Mouse (Mus musculus) C2C12 (cell line): Measurements from ENCODE around the gene Mllt3. TPM values are rescaled to one million over a fixed set of nuclear protein-coding genes. Genes with fewer than 3 reads are reported as not detected.
"Not testable (repeated sequence)": the region's sequence is repeated elsewhere in the genome, so short reads cannot be mapped to it uniquely, and the experiment has no call there.

Experiments
- H3K27me3 ChIP-seq: one replicate; pipeline ENCODE4 v1.6.1; 2011; ENCODE audit not compliant: control insufficient read depth, insufficient read depth, insufficient read length
- H3K36me3 ChIP-seq: one replicate; pipeline ENCODE4 v1.6.1; 2011; ENCODE audit not compliant: control insufficient read depth, insufficient read depth
- H3K4me3 ChIP-seq: one replicate; pipeline ENCODE4 v1.5.1; 2011; ENCODE audit warnings: mild to moderate bottlenecking, control low read depth; ENCODE audit not compliant: poor library complexity, insufficient read depth, severe bottlenecking
- H3K79me2 ChIP-seq: one replicate; pipeline ENCODE4 v1.6.1; 2011; ENCODE audit not compliant: control insufficient read depth, insufficient read depth
- H3K79me3 ChIP-seq: one replicate; pipeline ENCODE4 v1.6.1; 2011; ENCODE audit warnings: low read depth, control low read depth
- H3ac ChIP-seq: one replicate; pipeline ENCODE3; 2011; ENCODE audit warnings: low read depth; ENCODE audit not compliant: control insufficient read depth, insufficient read length
- CEBPB ChIP-seq: IDR thresholded peaks from one replicate; pipeline ENCODE4 v1.6.1; 2011; ENCODE audit warnings: low read depth, mild to moderate bottlenecking, control low read depth, moderate library complexity
- CTCF ChIP-seq: IDR thresholded peaks from one replicate; pipeline ENCODE4 v1.5.1; 2011; ENCODE audit not compliant: control insufficient read depth, insufficient read depth, insufficient read length
- FOSL1 ChIP-seq: IDR thresholded peaks from one replicate; pipeline ENCODE4 v1.8.0; 2011; ENCODE audit warnings: mild to moderate bottlenecking, low read length; ENCODE audit not compliant: poor library complexity, insufficient read depth, severe bottlenecking
- MAX ChIP-seq: IDR thresholded peaks from one replicate; pipeline ENCODE4 v1.6.1; 2011; ENCODE audit warnings: mild to moderate bottlenecking, control low read depth
- MYOD1 ChIP-seq: IDR thresholded peaks from one replicate; pipeline ENCODE4 v1.6.1; 2011; ENCODE audit warnings: low read depth; ENCODE audit not compliant: control insufficient read depth, insufficient read length
- MYOG ChIP-seq: IDR thresholded peaks from one replicate; pipeline ENCODE4 v1.6.1; 2011; ENCODE audit not compliant: control insufficient read depth, insufficient read length; ENCODE audit errors: extremely low read depth
- USF1 ChIP-seq: IDR thresholded peaks from one replicate; pipeline ENCODE4 v1.6.1; 2011; ENCODE audit warnings: low read depth, mild to moderate bottlenecking, control low read depth, moderate library complexity
- polyA plus RNA-seq: library from polyadenylated mRNA; unstranded; fragments of >200 nt; fragmentation: generic; extraction: Trizol; gene quantifications from one replicate; pipeline ENCODE4 v1.2.1, GENCODE M21; 2012; ENCODE audit warnings: missing spikeins

Mllt3 gene
- polyA plus RNA-seq, 1 experiment, result 8.1 TPM

- Histone ChIP-seq H3ac (peak overlapping the region; percentile 6), H3K79me3 (peaks cover 6% of the 10 kb centered on the region), H3K4me3 (no peak overlapping the region), H3K36me3 (no peaks in the 10 kb centered on the region), H3K79me2 (peaks cover 24% of the 10 kb centered on the region), H3K27me3 (no peaks in the 10 kb centered on the region)
- TF ChIP-seq FOSL1 (no peak), MYOG (no peak), MAX (peak; percentile 36), USF1 (peak; percentile 20)
Measured at GRCm38 (mm10) chr4:87985281-87985680, 47.9 kb downstream of the Mllt3 start.

- peaks cover 11% of the 10 kb centered on the region for H3K79me3 ChIP-seq
Measured at GRCm38 (mm10) chr4:87984589-87984988, 48.6 kb downstream of the Mllt3 start.

GRCm38 (mm10) chr4:87984091-87984490, 49.1 kb downstream of the Mllt3 start:
- Histone ChIP-seq H3K79me2 (peaks cover 28% of the 10 kb centered on the region), H3K4me3 (no peak overlapping the region), H3ac (no peak overlapping the region), H3K36me3 (no peaks in the 10 kb centered on the region), H3K27me3 (no peaks in the 10 kb centered on the region), H3K79me3 (peaks cover 11% of the 10 kb centered on the region)
- TF ChIP-seq MYOD1 (no peak), FOSL1 (no peak), MAX (no peak), USF1 (no peak), CTCF (no peak)

More at GRCm38 (mm10) chr4:87984589-87984988, 48.6 kb downstream of the Mllt3 start:
- Histone ChIP-seq H3K36me3 (no peaks in the 10 kb centered on the region), H3ac (no peak overlapping the region), H3K27me3 (no peaks in the 10 kb centered on the region), H3K79me2 (peaks cover 28% of the 10 kb centered on the region), H3K4me3 (no peak overlapping the region)
- TF ChIP-seq FOSL1 (peak; percentile 21), MAX (no peak)

- Histone ChIP-seq H3K27me3 (no peaks in the 10 kb centered on the region), H3K4me3 (no peak overlapping the region), H3K79me2 (peaks cover 37% of the 10 kb centered on the region), H3K36me3 (no peaks in the 10 kb centered on the region), H3ac (no peak overlapping the region), H3K79me3 (peaks cover 11% of the 10 kb centered on the region)
- TF ChIP-seq CTCF, result no peak
- TF ChIP-seq MYOD1, result no peak
- TF ChIP-seq MAX, result no peak
- no peak for TF ChIP-seq USF1
- no peak for TF ChIP-seq CEBPB
- no peak for TF ChIP-seq MYOG
- TF ChIP-seq FOSL1, result no peak
Measured at GRCm38 (mm10) chr4:87982578-87982977, 50.6 kb downstream of the Mllt3 start.

- no peak for TF ChIP-seq MYOG
- no peak for TF ChIP-seq CEBPB
- TF ChIP-seq USF1, result no peak
- TF ChIP-seq MAX, result no peak
- TF ChIP-seq CTCF, result no peak
- no peak for TF ChIP-seq MYOD1
- TF ChIP-seq FOSL1, result no peak
- Histone ChIP-seq H3K27me3 (no peaks in the 10 kb centered on the region), H3K36me3 (no peaks in the 10 kb centered on the region)
Measured at GRCm38 (mm10) chr4:87977820-87978448, 55.2 kb downstream of the Mllt3 start.

GRCm38 (mm10) chr4:87965836-87966235, 67.3 kb downstream of the Mllt3 start:
- Histone ChIP-seq H3ac (no peak overlapping the region), H3K79me2 (peaks cover 12% of the 10 kb centered on the region), H3K36me3 (no peaks in the 10 kb centered on the region), H3K79me3 (peaks cover 7% of the 10 kb centered on the region), H3K4me3 (no peak overlapping the region), H3K27me3 (no peaks in the 10 kb centered on the region)
- TF ChIP-seq CEBPB, result no peak
- no peak for TF ChIP-seq FOSL1
- TF ChIP-seq CTCF, result no peak
- TF ChIP-seq MAX, result no peak
- no peak for TF ChIP-seq USF1
- TF ChIP-seq MYOG, result no peak
- no peak for TF ChIP-seq MYOD1

More at GRCm38 (mm10) chr4:87977820-87978448, 55.2 kb downstream of the Mllt3 start:
- peaks cover 11% of the 10 kb centered on the region for H3K79me3 ChIP-seq
- no peak overlapping the region for H3K4me3 ChIP-seq
- peaks cover 29% of the 10 kb centered on the region for H3K79me2 ChIP-seq
- no peak overlapping the region for H3ac ChIP-seq

GRCm38 (mm10) chr4:87964890-87965289, 68.3 kb downstream of the Mllt3 start:
- not testable (repeated sequence) for H3K36me3 ChIP-seq, H3ac ChIP-seq, H3K4me3 ChIP-seq, H3K79me3 ChIP-seq, H3K27me3 ChIP-seq
- peaks cover 19% of the 10 kb centered on the region for H3K79me2 ChIP-seq
